Mouse (Mus musculus): ENCODE measurements around the gene Duoxa2.

- TF ChIP-seq CTCF (IDR thresholded peaks at IDR 0.05; ENCODE audit: borderline replicate concordance, insufficient read depth, low read depth, low read length) (no peak), POLR2A (IDR thresholded peaks at IDR 0.05; ENCODE audit: borderline replicate concordance, insufficient read depth, low read length) (no peak)
Observed at GRCm38 (mm10) chr2:122297271-122298095, 1.2 kb upstream of the Duoxa2 start.
